Mouse (Mus musculus) natural killer cell, adult 2 months (primary cell): ENCODE data around the gene Sgcd.
"Not testable (repeated sequence)": the region's sequence is repeated elsewhere in the genome, so short reads cannot be mapped to it uniquely, and the experiment has no call there.

Experiments
- DNase-seq, 2 experiments: peaks; one replicate each; pipeline ENCODE4 v3.0.0; 2022; ENCODE audit warnings: low spot score in 2 of 2

Sgcd gene

GRCm38 (mm10) chr11:47460149-47460548, 528.6 kb downstream of the Sgcd start:
- no peak for DNase-seq

DNA sequence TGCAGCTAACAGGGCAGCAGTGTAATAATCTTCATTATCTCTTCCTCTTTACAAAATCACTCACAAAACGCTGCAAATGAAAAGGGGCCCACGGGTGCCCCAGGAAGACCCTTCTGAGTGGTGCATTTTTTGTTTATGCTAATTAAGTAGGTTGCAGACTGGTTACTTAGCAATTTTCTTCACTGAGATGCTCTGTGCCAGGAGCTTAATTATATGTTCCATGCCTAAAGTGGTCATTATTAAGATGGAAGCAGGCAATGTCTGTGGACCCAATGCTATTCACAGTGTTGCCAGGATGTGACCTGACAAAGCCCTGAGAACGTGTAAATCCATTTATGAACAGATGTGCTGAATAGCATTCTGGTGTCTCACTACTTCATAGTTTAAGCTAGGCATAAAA, 529.6 kb downstream of the Sgcd start:
- DNase-seq, result no peak

DNA sequence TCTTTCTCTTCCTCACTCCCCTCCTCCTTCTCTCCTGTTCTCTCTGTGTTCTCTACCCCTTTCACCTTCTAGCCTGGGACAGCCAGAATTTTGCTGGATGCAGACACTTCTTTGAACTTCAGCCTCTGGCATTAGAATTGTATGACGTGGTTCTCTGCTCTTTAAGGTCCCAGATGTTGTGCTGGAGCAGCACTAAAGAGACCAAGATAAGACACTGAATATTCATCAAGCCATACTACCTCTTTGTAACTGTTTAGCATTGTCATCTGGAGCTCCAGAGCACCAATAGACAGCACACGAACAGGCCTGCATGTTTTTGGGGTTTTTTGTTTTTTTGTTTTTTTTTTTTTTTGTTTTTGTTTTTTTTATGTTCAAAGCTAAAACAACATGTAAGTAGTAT, 541.0 kb downstream of the Sgcd start:
- DNase-seq, result no peak

DNA sequence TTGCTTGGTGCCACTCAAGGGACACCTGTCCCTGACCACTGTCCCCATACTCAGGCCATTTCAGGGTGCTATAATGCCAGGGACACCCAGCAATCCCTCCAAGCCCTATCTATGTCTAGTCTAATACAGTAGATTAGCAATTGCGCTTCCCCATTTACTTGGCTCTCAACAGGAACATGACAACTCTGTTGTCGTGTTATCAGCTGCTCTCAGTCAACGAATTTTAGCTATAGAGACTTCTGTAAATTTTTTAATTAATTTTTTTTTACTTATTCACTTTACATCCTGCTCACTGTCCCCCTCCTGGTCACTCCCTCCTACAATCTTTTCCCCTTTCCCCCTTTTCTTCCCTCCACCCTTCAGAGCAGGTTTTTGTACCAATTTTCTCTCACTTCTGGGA, 542.4 kb downstream of the Sgcd start:
- DNase-seq, result no peak

GRCm38 (mm10) chr11:47445683-47446082, 543.1 kb downstream of the Sgcd start:
- no peak for DNase-seq

- no peak for DNase-seq
Measured at GRCm38 (mm10) chr11:47442266-47442665, 546.5 kb downstream of the Sgcd start.

DNA sequence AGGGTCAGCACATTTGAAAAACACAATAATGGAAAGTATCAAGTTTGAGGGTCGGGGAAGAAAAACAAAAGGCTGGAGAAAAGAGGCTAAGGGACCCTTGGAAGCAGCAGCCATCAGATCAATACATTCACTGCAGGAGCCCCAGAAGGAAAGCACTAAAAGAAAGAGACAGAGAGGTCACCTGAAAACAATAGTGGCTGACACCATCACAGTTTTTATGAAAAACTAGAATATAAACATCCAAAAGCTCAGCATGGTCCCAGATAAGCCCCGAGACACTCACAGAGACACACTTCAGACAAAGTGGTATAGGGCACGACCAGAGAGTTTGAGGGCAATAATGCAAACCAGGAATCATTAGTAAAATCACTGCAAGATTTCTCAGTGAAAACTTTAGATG, 589.2 kb downstream of the Sgcd start:
- no peak for DNase-seq

DNA sequence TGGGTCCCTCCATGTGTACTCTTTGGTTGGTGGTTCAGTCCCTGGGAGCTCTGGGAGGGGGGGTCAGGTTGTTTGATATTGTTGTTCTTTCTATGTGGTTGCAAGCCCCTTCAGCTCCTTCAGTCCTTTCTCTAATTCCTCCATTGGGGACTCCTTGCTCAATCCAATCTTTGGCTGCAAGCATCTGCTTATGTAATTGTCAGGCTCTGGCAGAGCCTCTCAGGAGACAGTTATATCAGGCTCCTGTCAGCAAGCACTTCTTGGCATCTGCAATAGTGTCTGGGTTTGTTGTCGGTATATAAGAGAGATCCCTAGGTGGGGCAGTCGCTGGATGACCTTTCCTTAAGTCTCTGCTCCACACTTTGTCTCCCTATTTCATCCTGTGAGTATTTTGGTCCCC, 598.0 kb downstream of the Sgcd start:
- DNase-seq, result not testable (repeated sequence)

DNA sequence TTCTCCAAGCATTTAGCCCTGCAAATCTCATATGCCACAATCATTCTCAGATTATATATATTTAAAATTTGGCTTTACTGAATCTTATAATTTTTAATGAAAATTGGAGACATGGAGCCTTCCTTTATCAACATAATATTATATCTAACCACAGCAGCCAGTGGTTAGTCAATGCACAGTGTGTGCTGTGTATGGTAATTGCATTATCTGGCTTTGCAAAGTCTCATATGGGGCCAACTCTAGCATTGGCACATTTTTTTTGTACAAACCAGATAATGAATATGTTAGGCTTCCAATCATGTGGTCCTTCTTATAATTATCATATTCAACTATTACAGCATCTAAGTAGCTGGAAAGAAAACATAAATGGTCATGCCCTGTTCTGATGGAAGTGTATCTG, 599.4 kb downstream of the Sgcd start:
- DNase-seq, result no peak

DNA sequence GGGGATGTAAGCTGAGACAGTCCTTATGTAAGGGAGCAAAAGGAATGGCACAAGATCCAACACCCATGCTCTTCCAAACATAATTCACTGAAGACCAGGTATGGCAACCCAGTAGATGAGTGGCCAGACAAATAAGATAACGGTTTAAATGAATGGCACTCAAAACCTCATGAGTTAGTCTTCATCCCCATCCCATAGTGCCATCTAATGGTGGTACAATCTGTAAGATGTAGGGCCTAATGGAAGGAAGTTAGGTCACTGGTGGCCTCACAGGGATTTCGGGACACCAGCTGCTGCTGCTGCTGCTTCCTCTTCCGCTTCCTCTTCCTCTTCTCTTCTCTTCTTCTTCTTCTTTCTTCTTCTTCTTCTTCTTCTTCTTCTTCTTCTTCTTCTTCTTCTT, 601.0 kb downstream of the Sgcd start:
- DNase-seq, result no peak

DNA sequence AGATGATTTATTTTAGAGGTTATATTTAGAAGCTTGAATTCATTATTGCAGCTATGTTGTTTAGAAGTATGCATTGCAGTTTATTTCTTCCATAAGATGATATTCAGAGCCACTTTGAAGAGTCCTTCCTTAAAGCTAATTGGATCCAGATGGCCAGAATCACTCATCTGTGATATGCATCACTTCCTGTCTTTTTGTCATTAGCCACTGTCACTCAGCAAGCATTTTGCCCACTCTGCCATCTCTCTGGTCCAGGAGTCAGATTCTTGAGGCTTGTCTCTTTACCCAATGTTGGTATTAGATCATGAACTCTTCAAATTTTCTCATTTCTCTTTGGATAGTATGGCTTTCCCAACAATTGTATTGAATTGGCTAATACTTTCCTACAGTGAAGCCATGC, 602.6 kb downstream of the Sgcd start:
- DNase-seq, result no peak

DNA sequence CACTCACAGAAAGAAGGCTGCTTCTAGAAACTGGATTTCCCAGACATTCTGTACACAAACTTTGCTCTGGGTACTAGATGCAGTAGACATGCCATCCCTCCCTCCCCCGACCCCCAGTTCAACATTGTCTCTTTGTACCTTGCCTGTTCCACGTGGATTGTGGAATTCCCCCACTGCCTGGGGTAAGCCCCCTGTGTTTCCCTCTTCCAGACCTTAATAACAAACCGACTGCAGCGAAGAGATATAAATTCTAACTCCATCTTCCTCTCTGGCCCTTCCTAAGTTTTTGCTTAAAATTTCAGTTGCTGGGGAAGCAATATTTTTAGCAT, 609.2 kb downstream of the Sgcd start:
- DNase-seq, result no peak

GRCm38 (mm10) chr11:47378843-47379629, 609.7 kb downstream of the Sgcd start:
- no peak for DNase-seq

GRCm38 (mm10) chr11:47377421-47377820, 611.3 kb downstream of the Sgcd start:
- DNase-seq, result no peak

DNA sequence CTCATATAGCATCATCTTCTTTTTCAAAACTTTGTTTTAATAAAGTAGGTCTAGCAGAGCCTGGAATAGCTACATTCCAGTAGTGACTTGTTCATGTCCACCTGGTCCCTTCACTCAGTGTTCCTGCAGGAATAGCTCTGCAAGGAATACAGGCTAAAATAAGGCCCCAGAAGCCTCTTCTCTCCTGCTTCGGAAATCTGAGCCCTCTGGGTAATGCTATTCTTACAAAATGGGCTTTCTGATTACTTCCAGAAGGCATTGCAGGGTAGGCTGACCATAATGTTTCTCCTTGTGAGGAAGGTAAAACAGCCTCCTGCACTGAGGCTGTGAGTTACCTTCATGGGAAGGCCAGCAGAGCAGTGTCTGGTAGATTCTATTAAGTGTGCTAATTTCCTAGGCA, 611.9 kb downstream of the Sgcd start:
- DNase-seq, result no peak

DNA sequence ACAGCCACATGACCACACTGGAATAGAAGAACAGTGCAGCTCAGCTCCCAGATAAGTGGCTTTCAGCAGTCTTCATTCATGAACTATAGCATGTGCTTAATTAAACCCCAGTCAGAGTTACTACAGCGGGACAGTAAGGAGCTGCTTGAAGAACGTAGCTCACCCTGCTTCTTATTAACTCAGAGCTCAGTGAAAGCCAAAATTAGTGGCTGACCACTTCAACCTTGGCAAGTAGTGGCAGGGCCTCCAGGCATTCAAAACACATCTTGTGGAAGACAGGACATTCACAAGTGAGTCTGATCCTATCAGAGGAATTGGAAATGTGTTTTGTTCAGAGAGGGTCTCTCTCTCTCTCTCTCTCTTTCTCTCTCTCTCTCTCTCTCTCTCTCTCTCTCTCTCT, 617.2 kb downstream of the Sgcd start:
- DNase-seq, result no peak

DNA sequence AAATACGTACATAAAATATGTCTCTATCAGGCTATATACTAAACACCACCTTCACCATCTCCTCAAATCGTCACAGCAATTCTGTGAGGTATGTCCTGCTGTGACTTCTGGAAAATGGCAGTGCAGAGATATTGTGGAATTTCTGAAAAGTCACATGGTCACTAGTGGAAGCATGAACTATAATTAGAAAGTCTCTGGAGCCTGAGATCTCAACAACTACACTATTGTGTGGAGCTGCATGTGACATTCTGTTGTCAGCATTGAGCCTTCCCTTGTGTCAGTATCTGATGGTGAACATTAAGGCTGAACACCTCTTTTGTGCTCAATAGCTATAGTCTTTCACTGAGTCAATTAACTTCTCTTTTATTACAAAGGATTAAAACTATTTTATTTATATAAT, 637.2 kb downstream of the Sgcd start:
- no peak for DNase-seq

DNA sequence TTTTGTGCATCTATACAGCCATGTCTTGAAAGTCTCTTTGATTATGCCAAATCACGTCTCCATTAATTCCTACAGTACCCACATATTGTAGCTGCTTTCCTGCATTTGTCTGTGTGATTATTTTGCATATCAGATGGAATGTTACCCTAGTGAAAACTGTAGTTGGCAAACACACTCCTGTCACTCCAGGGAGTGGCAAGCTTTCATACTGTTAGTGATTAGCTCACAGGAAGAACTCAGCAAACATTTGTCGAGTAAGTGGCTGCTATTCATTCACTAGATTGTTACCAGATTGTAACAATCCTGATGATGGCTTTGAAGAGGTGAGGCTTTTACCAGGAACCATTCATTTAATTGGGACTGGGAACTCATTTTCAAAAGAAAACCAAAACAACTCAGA, 645.3 kb downstream of the Sgcd start:
- no peak for DNase-seq

DNA sequence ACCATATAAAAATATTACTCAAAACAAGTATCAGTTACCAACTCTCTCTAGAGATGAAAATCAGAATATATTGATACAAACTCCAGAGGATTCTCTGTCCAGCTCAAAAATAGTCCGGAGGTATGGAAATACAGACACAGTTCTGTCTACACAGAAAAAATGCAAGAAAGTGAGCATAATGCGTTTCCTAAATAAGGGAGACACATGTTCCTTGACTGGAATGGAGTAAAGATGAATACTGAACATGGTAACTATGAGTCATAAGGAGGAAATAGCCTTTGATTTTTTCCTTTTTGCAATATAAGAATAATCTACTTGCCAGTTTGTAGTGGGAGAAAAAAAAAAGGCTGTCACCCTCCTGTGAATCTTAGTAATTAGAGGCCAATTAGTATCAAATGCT, 655.1 kb downstream of the Sgcd start:
- no peak for DNase-seq

GRCm38 (mm10) chr11:47305579-47305978, 683.2 kb downstream of the Sgcd start:
- no peak for DNase-seq

- DNase-seq, result no peak
Measured at GRCm38 (mm10) chr11:47304702-47305450, 683.9 kb downstream of the Sgcd start.

- DNase-seq, result no peak
Measured at GRCm38 (mm10) chr11:47299777-47300176, 689.0 kb downstream of the Sgcd start.

DNA sequence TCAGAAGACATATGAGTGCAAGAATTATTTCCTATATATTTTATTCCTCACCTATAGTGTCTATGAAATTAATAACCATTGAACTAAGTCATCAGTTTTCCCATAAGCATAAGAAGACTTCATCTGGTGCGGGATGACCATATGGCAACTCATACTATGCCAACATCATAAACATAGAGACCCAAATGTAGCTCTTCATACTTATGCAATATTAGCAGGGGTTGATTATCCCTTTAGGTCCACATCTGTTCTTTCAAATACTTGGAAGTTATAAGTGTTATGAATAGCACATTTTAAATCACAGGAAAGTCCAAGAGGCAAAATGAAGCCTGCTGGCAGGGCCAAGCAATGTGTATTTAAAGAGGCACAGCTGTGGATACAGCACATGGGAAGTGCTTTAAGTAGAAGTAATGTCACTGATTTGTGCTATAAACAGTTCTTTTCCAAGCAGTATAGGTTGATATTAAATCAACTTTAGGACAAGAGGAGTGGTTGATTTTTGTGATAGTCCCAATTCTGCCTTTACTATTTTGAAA, 690.9 kb downstream of the Sgcd start:
- no peak for DNase-seq
